Mouse (Mus musculus) layer of hippocampus, adult 8-10 months (tissue): ENCODE data around the gene Cygb. TPM values are rescaled to one million over a fixed set of nuclear protein-coding genes. Genes with fewer than 3 reads are reported as not detected.
A peak's percentile ranks its signal among the peaks of the same experiment; 100 is the strongest.
"Not testable (repeated sequence)": the region's sequence is repeated elsewhere in the genome, so short reads cannot be mapped to it uniquely, and the experiment has no call there.

Experiments
- DNase-seq, 2 experiments: peaks; one replicate each; pipeline ENCODE4 v3.0.0; 2022; ENCODE audit warnings: low spot score in 2 of 2
- total RNA-seq, 4 experiments: library from RNA; stranded (reverse); gene quantifications; 2 replicates each; pipeline ENCODE4 v1.2.4; 2022

Gene Cygb
- total RNA-seq, 4 experiments from 2014 or later, result 57.2 to 76.1 (median 63.0) TPM

GRCm38 (mm10) chr11:116674616-116675379 lies 20.7 kb upstream of the Cygb start:
- no peak for DNase-seq

- DNase-seq, result no peak
These were observed 19.3 kb upstream of the Cygb start for GRCm38 (mm10) chr11:116673410-116673809.

GRCm38 (mm10) chr11:116672595-116672994 lies 18.5 kb upstream of the Cygb start:
- no peak for DNase-seq

GRCm38 (mm10) chr11:116671845-116672434 lies 17.8 kb upstream of the Cygb start:
- DNase-seq, result no peak

- DNase-seq, result peak; percentile 97 to 98
These were observed 17.2 kb upstream of the Cygb start for GRCm38 (mm10) chr11:116671112-116671844.

- DNase-seq, result no peak
These were observed 16.3 kb upstream of the Cygb start for GRCm38 (mm10) chr11:116670386-116670785.

GRCm38 (mm10) chr11:116669787-116670365 lies 15.8 kb upstream of the Cygb start:
- no peak for DNase-seq

GRCm38 (mm10) chr11:116669316-116669715 lies 15.2 kb upstream of the Cygb start:
- no peak for DNase-seq

GRCm38 (mm10) chr11:116668839-116669238 lies 14.7 kb upstream of the Cygb start:
- no peak for DNase-seq

GRCm38 (mm10) chr11:116668381-116668825 lies 14.3 kb upstream of the Cygb start:
- DNase-seq, result no peak

GRCm38 (mm10) chr11:116667930-116668329 lies 13.8 kb upstream of the Cygb start:
- no peak for DNase-seq

GRCm38 (mm10) chr11:116667012-116667411 lies 12.9 kb upstream of the Cygb start:
- not testable (repeated sequence) for DNase-seq

GRCm38 (mm10) chr11:116666566-116666965 lies 12.5 kb upstream of the Cygb start:
- no peak for DNase-seq

- DNase-seq, result no peak
These were observed 11.2 kb upstream of the Cygb start for GRCm38 (mm10) chr11:116665289-116665688.

- no peak for DNase-seq
These were observed 7.8 kb upstream of the Cygb start for GRCm38 (mm10) chr11:116661948-116662377.

GRCm38 (mm10) chr11:116661291-116661947 lies 7.3 kb upstream of the Cygb start:
- no peak for DNase-seq

GRCm38 (mm10) chr11:116660181-116660580 lies 6.1 kb upstream of the Cygb start:
- no peak for DNase-seq

- no peak for DNase-seq
These were observed 5.0 kb upstream of the Cygb start for GRCm38 (mm10) chr11:116659027-116659621.

GRCm38 (mm10) chr11:116658238-116658637 lies 4.1 kb upstream of the Cygb start:
- DNase-seq, result no peak

- DNase-seq, result peak; percentile 88 to 92
These were observed 3.5 kb upstream of the Cygb start for GRCm38 (mm10) chr11:116657311-116658223.
